Mouse (Mus musculus): ENCODE data around the gene Best3.
A peak's percentile ranks its signal among the peaks of the same experiment; 100 is the strongest.
"Not testable (repeated sequence)": the region's sequence is repeated elsewhere in the genome, so short reads cannot be mapped to it uniquely, and the experiment has no call there.

Best3 gene

GRCm38 (mm10) chr10:116978841-116979240 is 7.3 kb upstream of the Best3 start:
- DNase-seq (ENCODE audit: low spot score in 2 of 2) = no peak

- no peak for DNase-seq (ENCODE audit: low spot score in 2 of 2)
Observed at GRCm38 (mm10) chr10:116980273-116980672, 5.8 kb upstream of the Best3 start.

DNA sequence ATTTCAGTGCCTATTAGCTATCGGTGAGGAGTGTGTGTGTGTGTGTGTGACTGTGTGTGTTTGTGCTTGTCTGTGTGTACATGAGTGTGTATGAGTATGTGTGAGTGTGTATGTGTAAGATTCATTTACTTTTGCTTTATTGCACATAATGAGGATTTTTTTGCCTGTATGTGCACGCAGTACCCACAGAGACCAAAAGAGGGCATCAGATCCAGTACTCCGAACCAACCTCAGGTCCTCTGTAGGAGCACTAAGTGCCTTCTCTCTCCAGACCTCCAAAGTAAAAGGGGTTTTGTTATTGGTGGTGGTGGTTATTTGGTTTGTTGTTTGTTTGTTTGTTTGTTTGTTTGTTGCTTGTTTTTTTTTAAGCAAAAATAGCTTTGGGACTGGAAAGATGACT is 5.2 kb upstream of the Best3 start:
- DNase-seq (ENCODE audit: low spot score in 2 of 2) = no peak

GRCm38 (mm10) chr10:116982526-116982925 is 3.6 kb upstream of the Best3 start:
- no peak for DNase-seq (ENCODE audit: low spot score in 2 of 2)

DNA sequence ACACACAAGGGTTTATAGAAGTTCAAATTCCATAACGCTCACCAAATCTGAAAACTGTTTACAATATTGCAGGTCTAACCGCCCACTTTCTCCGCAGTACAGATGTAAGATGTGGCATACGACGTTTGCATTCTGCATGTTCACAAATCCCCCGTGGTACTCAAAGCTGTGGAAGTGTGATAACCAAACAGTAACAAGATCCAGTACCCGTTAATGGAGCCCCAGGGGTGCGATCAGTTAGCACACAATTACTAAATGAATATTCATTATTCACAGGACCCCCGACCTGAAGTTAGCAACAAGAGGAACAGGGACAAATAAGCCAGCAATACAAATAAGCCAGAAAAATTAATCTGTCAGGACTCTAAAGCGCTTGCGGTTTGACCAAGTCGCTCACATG is 1.3 kb upstream of the Best3 start:
- DNase-seq (ENCODE audit: low spot score in 2 of 2) = no peak

GRCm38 (mm10) chr10:116993971-116994370 is 7.9 kb downstream of the Best3 start:
- no peak for DNase-seq (ENCODE audit: low spot score in 2 of 2)

DNA sequence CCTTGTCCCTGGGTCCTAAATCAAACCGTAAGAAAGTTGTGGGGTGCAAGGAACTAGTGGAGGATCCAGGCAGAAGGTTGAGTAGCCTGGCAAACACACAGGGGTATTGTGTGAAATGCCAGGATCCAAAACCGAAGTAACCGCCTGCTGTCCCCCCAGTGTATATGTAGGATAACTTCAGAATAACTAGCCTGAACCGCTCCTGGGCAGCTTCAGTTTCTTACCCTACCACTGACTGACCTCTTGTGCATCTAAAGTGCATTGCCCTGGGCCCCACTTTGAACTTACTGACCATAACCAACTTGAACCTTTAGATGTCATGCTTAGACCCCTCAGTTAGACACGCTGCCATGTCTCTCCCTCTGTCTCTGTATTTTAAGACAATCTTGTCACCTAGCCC is 9.0 kb downstream of the Best3 start:
- no peak for DNase-seq (ENCODE audit: low spot score in 2 of 2)

DNA sequence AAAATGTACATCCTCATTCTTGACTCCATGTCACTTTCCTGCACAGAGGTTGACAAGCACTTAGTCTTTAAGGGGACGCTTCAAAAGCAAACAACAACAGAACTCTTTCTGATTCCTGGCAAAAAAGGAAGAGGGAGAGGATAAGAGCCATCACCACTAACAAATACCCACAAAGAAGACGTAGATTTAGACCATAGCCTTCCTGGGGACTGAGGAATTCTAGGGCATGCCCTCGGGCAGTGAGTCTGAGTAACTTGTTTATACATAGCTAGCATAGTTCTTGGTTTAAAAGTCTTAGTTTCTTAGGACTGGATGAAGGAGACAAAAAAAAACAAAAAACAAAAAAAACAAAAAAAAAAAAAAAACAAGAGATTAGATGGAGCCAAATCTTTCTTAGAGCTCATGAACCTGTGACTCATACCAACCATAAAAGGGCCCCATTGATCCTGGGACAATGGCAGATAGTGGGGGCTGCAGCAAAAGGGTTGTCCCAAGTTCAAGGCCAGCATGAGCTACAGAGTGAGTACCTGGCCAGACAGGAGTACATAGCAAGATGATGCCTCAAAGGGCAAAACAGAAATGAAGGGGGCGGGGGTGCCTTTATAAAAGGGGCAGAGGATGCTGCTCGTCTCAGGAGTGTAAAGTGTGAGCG is 9.6 kb downstream of the Best3 start:
- no peak for DNase-seq (ENCODE audit: low spot score in 2 of 2)

- DNase-seq (ENCODE audit: low spot score in 2 of 2) = no peak
Observed at GRCm38 (mm10) chr10:116996236-116996600, 10.1 kb downstream of the Best3 start.

GRCm38 (mm10) chr10:116998716-116999455 is 12.8 kb downstream of the Best3 start:
- DNase-seq (ENCODE audit: low spot score in 2 of 2) = no peak

GRCm38 (mm10) chr10:117000975-117001374 is 14.9 kb downstream of the Best3 start:
- peak in 1 of 2 experiments; percentile 30 for DNase-seq (ENCODE audit: low spot score in 2 of 2)

DNA sequence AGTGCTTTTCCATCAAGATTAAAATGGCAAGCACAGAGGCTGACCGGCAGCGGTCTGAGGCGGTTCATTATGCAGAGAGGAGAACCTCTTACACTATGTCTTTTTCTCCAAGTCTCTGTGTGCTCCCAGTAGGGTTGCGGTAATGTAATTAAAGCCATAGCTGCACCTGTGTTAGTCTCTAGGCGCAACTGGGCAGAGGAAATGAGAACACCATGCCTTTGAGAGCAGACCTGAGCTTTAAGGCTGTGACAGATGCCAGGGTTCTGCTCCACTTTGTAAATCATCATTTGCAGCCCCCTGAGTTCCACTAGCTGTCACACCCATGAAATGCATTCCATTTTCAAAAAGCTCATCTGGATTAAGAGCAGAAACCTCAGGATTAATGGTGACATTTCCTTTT is 18.6 kb downstream of the Best3 start:
- DNase-seq (ENCODE audit: low spot score in 2 of 2) = no peak

DNA sequence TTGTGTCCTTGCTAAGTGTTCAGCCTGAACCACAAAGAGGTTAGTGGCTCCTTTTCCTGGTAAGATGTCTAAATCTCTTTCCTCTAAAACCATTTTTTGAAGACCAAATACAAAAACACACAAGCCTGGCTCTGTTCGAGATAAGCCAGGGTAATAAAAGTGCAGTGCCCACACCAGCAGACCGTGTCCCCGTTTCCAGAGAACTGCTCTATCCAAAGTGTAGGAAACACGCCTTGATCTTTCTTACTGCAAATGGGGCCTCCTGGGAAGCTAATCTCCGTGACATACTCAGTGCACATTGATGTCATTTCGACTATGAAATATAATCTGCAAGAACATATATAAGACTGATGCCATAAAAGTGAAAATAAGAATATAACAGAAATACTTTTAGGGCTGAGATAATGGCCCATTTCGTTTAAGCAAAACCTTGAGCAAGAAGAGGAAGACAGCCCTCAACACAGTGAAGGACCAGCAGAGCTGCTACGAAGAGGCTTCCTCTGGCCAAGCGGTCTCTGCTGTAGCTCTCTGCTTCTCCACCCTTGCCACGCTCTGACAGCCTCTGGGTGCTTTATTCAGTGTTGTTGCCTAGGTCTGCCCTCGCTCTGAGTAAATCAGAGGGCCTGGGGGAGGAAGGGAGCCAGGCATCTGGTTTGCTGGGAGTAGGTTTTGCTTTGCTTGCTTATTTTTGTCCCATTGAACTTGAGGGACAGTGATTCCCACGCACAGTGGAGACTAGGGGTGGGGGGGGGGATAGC is 19.8 kb downstream of the Best3 start:
- DNase-seq (ENCODE audit: low spot score in 2 of 2) = no peak

- no peak for DNase-seq (ENCODE audit: low spot score in 2 of 2)
Observed at GRCm38 (mm10) chr10:117009691-117010090, 23.6 kb downstream of the Best3 start.

DNA sequence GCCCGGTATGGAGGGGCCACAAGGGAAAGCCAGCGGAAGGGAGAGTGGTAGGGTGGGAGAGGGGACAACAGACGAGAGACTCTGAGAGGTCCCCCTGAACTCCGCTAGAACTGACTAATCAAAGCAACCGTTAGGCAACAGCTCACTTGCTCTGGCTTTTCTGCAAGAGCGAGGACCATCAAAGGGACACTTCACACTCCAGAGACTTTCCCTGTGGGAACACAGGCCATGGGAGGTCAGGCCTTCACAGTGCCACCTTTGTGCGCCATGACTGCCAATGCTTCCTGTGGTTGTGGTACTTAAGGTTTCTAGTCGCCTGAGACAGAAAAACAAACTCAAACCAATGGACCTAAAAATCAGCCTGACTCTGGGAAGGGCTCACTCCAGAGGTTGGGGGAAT is 24.9 kb downstream of the Best3 start:
- no peak for DNase-seq (ENCODE audit: low spot score in 2 of 2)

GRCm38 (mm10) chr10:117013689-117014390 is 27.7 kb downstream of the Best3 start:
- DNase-seq (ENCODE audit: low spot score in 2 of 2) = peak; percentile 47 to 49

GRCm38 (mm10) chr10:117014565-117014964 is 28.5 kb downstream of the Best3 start:
- DNase-seq (ENCODE audit: low spot score in 2 of 2) = no peak

- no peak for DNase-seq (ENCODE audit: low spot score in 2 of 2)
Observed at GRCm38 (mm10) chr10:117018281-117018840, 32.2 kb downstream of the Best3 start.

DNA sequence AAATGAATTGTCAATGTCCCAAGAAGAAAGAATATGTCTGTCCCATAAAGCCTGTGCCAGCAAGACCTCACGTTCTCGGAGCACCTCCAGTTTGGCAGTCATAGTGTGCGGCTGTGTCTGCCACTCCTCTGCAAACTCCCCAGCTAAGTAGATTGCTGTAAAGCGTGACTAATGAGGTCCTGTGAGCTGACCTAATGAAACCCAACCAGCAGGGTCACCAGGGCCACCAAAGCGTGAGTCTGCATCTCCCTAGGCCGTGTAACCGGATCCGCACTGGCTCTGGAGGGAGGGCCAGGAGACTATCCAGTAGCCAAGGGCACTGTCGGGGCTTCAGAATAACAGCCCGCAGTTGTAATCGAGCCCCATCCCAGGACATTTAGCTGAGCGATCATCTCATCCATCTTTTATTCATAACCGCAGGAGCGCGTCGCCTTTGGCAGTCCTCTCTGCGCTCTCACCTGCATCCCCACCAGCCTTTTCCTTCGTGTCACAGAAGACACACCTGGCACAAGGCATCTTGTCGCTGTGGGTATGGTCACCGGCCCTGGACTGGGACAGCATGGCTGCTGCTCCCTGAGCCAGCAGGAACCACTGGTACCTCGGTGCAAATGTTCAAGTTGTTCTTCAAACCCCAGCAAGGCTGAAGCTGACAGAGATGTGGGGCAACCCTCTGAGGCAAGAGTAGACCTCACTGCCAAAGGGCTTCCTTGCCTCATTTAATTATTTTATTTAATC is 35.1 kb downstream of the Best3 start:
- DNase-seq (ENCODE audit: low spot score in 2 of 2) = no peak

DNA sequence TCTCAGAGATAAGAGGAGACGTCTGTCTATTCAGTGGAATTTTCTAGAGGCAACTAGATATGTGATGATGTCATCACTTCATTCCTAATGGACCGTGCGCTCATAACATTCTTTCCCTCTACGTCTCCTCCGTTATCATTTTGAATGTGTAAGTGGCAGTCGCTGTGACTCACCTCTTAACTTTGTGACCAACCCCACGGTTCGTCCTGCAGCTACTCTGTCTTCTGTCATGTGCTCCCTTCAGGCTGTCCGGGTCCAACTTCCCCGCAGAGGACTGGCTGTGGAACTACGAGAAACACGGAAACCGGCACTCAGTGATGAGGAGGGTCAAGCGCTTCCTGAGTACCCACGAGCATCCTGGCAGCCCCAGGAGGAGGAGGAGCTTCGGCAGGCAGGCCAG is 37.6 kb downstream of the Best3 start:
- no peak for DNase-seq (ENCODE audit: low spot score in 2 of 2)

DNA sequence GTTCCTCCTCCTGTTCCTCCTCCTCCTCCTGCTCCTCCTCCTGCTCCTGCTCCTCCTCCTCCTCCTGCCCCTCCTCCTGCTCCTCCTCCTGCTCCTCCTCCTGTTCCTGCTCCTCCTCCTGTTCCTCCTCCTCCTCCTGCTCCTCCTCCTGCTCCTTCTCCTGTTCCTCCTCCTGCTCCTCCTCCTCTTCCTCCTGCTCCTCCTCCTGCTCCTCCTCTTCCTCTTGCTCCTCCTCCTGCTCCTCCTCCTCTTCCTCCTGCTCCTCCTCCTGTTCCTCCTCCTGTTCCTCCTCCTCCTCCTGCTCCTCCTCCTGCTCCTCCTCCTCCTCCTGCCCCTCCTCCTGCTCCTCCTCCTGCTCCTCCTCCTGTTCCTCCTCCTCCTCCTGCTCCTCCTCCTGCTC is 39.7 kb downstream of the Best3 start:
- not testable (repeated sequence) for DNase-seq (ENCODE audit: low spot score in 2 of 2)

Measured in left cerebral cortex, adult 9 months (tissue).